In the genomic region with DNA sequence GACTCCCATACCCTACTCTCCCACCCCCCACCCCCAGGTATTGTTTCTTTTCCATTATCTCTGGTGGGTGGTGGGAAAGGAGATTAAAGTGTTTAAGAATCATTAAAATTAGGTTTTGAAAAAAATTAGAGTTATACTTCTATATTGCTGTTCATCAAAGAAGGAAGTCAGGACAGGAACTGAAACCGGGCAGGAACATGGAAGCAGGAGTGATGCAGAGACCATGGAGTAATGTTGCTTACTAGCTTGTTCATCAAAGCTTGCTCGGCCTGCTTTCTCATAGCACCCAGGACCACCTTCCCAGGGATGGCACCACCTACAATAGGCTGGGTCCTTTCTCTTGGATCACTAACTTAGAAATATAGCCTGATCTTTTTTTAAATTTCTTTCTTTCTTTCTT, we compare ENCODE assay signal across 24 mouse cellular contexts. TPM values are rescaled to one million over a fixed set of nuclear protein-coding genes. Genes with fewer than 3 reads are reported as not detected.
A peak's percentile ranks its signal among the peaks of the same experiment; 100 is the strongest.
DNase-seq lines count a peak whose midpoint lies in the region; ATAC-seq and TF ChIP-seq lines count a peak whose summit lies in the region.
"Had no signal": no experiment of that assay in that cellular context is flagged by ENCODE, and none has a peak within 500 bp of the region (broad histone marks: within the 10 kb centered on the region; RNA-seq: fewer than 3 reads in every experiment).

No protein-coding gene starts in this region.

- H3K36me3 ChIP-seq in liver, postnatal 0 days (replicated peaks; ENCODE audit: insufficient read depth, low read length): no peaks in the 10 kb centered on the region
- no peaks in the 10 kb centered on the region for H3K36me3 ChIP-seq in intestine, postnatal 0 days (ENCODE audit: control insufficient read depth, insufficient read depth)
- no peaks in the 10 kb centered on the region for H3K36me3 ChIP-seq in heart, adult 2 months (ENCODE audit: control insufficient read depth, insufficient read depth, low read length)
- H3K36me3 ChIP-seq: embryonic facial prominence, embryonic 13.5 days; embryonic facial prominence, embryonic 15.5 days; forebrain, embryonic 10.5 days; forebrain, embryonic 12.5 days had no signal

- H3K9ac ChIP-seq in liver, postnatal 0 days (replicated peaks): no peak overlapping the region
- no peak overlapping the region for H3K9ac ChIP-seq in intestine, postnatal 0 days (ENCODE audit: low read depth, low read length)
- H3K9ac ChIP-seq in heart, adult 2 months (ENCODE audit: low read depth, low read length): no peak overlapping the region
- H3K9ac ChIP-seq: embryonic facial prominence, embryonic 13.5 days; embryonic facial prominence, embryonic 15.5 days; forebrain, embryonic 12.5 days had no signal

- H3K27ac ChIP-seq in bone marrow macrophage, adult 2 months (ENCODE audit: insufficient read depth, low read depth, low read length): 0 out of 2 replicates have a peak overlapping the region, but pooled peaks have one; percentile 9
- no peak overlapping the region for H3K27ac ChIP-seq in liver, postnatal 0 days (ENCODE audit: low read depth)
- H3K27ac ChIP-seq in intestine, postnatal 0 days (ENCODE audit: low read depth, low read length): no peak overlapping the region
- no peak overlapping the region for H3K27ac ChIP-seq in heart, adult 2 months
- H3K27ac ChIP-seq: embryonic facial prominence, embryonic 13.5 days; embryonic facial prominence, embryonic 15.5 days; forebrain, embryonic 10.5 days; forebrain, embryonic 12.5 days had no signal

- 66% methylated on average over 2 of the region's 2 CpGs for WGBS in liver, postnatal 0 days (ENCODE audit: insufficient replicate concordance)
- 90% methylated on average over 2 of the region's 2 CpGs for WGBS in intestine, postnatal 0 days
- WGBS in heart, adult 2 months: 81% methylated on average over 2 of the region's 2 CpGs

- H3K9me3 ChIP-seq in liver, postnatal 0 days (ENCODE audit: low read length): no peaks in the 10 kb centered on the region
- no peaks in the 10 kb centered on the region for H3K9me3 ChIP-seq in intestine, postnatal 0 days (ENCODE audit: control insufficient read depth)
- H3K9me3 ChIP-seq: embryonic facial prominence, embryonic 13.5 days; embryonic facial prominence, embryonic 15.5 days; forebrain, embryonic 10.5 days; forebrain, embryonic 12.5 days had no signal

- TF ChIP-seq POLR2A in bone marrow macrophage, adult 2 months (IDR thresholded peaks at IDR 0.05; ENCODE audit: borderline replicate concordance, low read depth, low read length): no peak
- TF ChIP-seq POLR2A in heart, adult 2 months (IDR thresholded peaks at IDR 0.05; ENCODE audit: insufficient read depth, low read depth, low read length): no peak

- no peak for TF ChIP-seq EP300 in liver, postnatal 0 days (IDR thresholded peaks at IDR 0.05; ENCODE audit: low read depth)
- no peak for TF ChIP-seq EP300 in heart, adult 2 months (IDR thresholded peaks at IDR 0.05; ENCODE audit: insufficient read depth, low read depth, low read length)

- peaks cover 6% of the 10 kb centered on the region for H3K4me1 ChIP-seq in bone marrow macrophage, adult 2 months (ENCODE audit: control insufficient read depth, insufficient read depth, low read length)
- no peaks in the 10 kb centered on the region for H3K4me1 ChIP-seq in liver, postnatal 0 days (ENCODE audit: insufficient read depth)
- no peaks in the 10 kb centered on the region for H3K4me1 ChIP-seq in intestine, postnatal 0 days (replicated peaks; ENCODE audit: control insufficient read depth, insufficient read depth, low read length)
- no peaks in the 10 kb centered on the region for H3K4me1 ChIP-seq in heart, adult 2 months (ENCODE audit: control insufficient read depth, insufficient read depth, low read length)
- H3K4me1 ChIP-seq: embryonic facial prominence, embryonic 13.5 days; embryonic facial prominence, embryonic 15.5 days; forebrain, embryonic 10.5 days; forebrain, embryonic 12.5 days had no signal

- no peak for TF ChIP-seq CTCF in bone marrow macrophage, adult 2 months (IDR thresholded peaks at IDR 0.05; ENCODE audit: low read depth, low read length)
- no peak for TF ChIP-seq CTCF in liver, postnatal 0 days (IDR thresholded peaks at IDR 0.05; ENCODE audit: low read depth)
- no peak for TF ChIP-seq CTCF in intestine, postnatal 0 days (IDR thresholded peaks at IDR 0.05; ENCODE audit: low read depth)
- no peak for TF ChIP-seq CTCF in heart, adult 2 months (IDR thresholded peaks at IDR 0.05)

- no peak overlapping the region for H3K4me2 ChIP-seq in liver, postnatal 0 days (ENCODE audit: low read depth, low read length)
- no peak overlapping the region for H3K4me2 ChIP-seq in intestine, postnatal 0 days (replicated peaks; ENCODE audit: low read depth)
- H3K4me2 ChIP-seq: embryonic facial prominence, embryonic 13.5 days; embryonic facial prominence, embryonic 15.5 days; forebrain, embryonic 12.5 days had no signal

- DNase-seq in monocyte, adult 2 months (ENCODE audit: low read depth in 1 of 2, low spot score in 2 of 2): peak; percentile 16 to 21
- no peak for DNase-seq in liver, postnatal 0 days
- no peak for DNase-seq in heart, adult 8-10 months (ENCODE audit: low spot score)
- DNase-seq in heart, adult 2 months: no peak
- DNase-seq: adrenal gland, adult 2 months; adrenal gland, postnatal 10 days; adrenal gland, postnatal 25 days; cerebellum, adult 11-12 months; cerebellum, adult 2 months; cerebellum, adult 9-10 months; cerebellum, postnatal 10 days; cerebellum, postnatal 25 days; embryo, embryonic 11 days had no signal

- intact Hi-C loops in heart, adult 2 months (cut with DNase I): no loop called here

- no peaks in the 10 kb centered on the region for H3K27me3 ChIP-seq in liver, postnatal 0 days (ENCODE audit: insufficient read depth, low read length)
- H3K27me3 ChIP-seq in intestine, postnatal 0 days (replicated peaks; ENCODE audit: control insufficient read depth, insufficient read depth, low read length): no peaks in the 10 kb centered on the region
- H3K27me3 ChIP-seq in heart, adult 2 months (ENCODE audit: control insufficient read depth, insufficient read depth, low read length): no peaks in the 10 kb centered on the region
- H3K27me3 ChIP-seq: embryonic facial prominence, embryonic 13.5 days; embryonic facial prominence, embryonic 15.5 days; forebrain, embryonic 12.5 days had no signal

- H3K4me3 ChIP-seq in bone marrow macrophage, adult 2 months (ENCODE audit: insufficient read depth, low read length): no peak overlapping the region
- H3K4me3 ChIP-seq in liver, postnatal 0 days (ENCODE audit: low read depth, low read length): no peak overlapping the region
- no peak overlapping the region for H3K4me3 ChIP-seq in intestine, postnatal 0 days (ENCODE audit: low read depth, low read length)
- H3K4me3 ChIP-seq in heart, adult 2 months: no peak overlapping the region
- H3K4me3 ChIP-seq: embryonic facial prominence, embryonic 13.5 days; embryonic facial prominence, embryonic 15.5 days; erythroblast, embryonic 14.5 days; forebrain, embryonic 10.5 days; forebrain, embryonic 12.5 days had no signal

- 0 out of 2 replicates have a peak, but pooled peaks have one; percentile 58 for ATAC-seq in common myeloid progenitor, adult 5-6 weeks (replicated peaks; ENCODE audit: low read depth, poor library complexity, severe bottlenecking)
- ATAC-seq in megakaryocyte, adult 5-6 weeks (ENCODE audit: poor library complexity, severe bottlenecking): peak; percentile 92
- ATAC-seq in liver, postnatal 0 days: no peak
- no peak for ATAC-seq in intestine, postnatal 0 days
- ATAC-seq: forebrain, embryonic 14.5 days; forebrain, embryonic 16.5 days had no signal

- no peaks in the 10 kb centered on the region for H3K79me2 ChIP-seq in heart, adult 2 months (replicated peaks; ENCODE audit: control insufficient read depth, insufficient read depth, low read length)

RNA-seq across cellular contexts. Expression of a gene that starts 10.0 kb away (rescaled TPM):
- 13.2 and 13.6 TPM in 2 replicates for polyA plus RNA-seq in bone marrow macrophage, adult 2 months (2012; ENCODE audit: insufficient read depth, insufficient read length, missing spikeins)
- total RNA-seq in common myeloid progenitor, adult 5-6 weeks (2017): 23.8 and 26.9 TPM in 2 replicates
- 23.6 and 24.0 TPM in 2 replicates for total RNA-seq in megakaryocyte, adult 5-6 weeks (2015)
- total RNA-seq in megakaryocyte, adult 5-6 weeks (2017): 24.4 and 27.3 TPM in 2 replicates
- polyA plus RNA-seq in liver, postnatal 0 days (2015; fragmentation: Nextera tagmentation; extraction: Ambion mirVana): 14.8 and 16.0 TPM in 2 replicates
- 28.3 and 29.8 TPM in 2 replicates for polyA plus RNA-seq in intestine, postnatal 0 days (2015; fragmentation: Nextera tagmentation; extraction: Ambion mirVana)
- total RNA-seq in heart, adult 8-10 months (2022): 1 to 10 TPM; 7.8 to 10.0 (median 8.8) TPM
- total RNA-seq in heart, adult 2 months (2021): 1 to 10 TPM; 7.2 to 7.8 TPM
- 5.6 and 5.7 TPM in 2 replicates for polyA plus RNA-seq in heart, adult 2 months (2012; rRNA removed)

RNA-seq across cellular contexts. Expression of a gene that starts 16.9 kb away (rescaled TPM):
- polyA plus RNA-seq in bone marrow macrophage, adult 2 months (2012; ENCODE audit: insufficient read depth, insufficient read length, missing spikeins): 56.0 and 72.5 TPM in 2 replicates
- total RNA-seq in common myeloid progenitor, adult 5-6 weeks (2017): 143 and 170 TPM in 2 replicates
- 68.7 and 69.5 TPM in 2 replicates for total RNA-seq in megakaryocyte, adult 5-6 weeks (2015)
- 83.5 and 92.3 TPM in 2 replicates for total RNA-seq in megakaryocyte, adult 5-6 weeks (2017)
- polyA plus RNA-seq in liver, postnatal 0 days (2015; fragmentation: Nextera tagmentation; extraction: Ambion mirVana): 70.3 and 70.6 TPM in 2 replicates
- 127 and 129 TPM in 2 replicates for polyA plus RNA-seq in intestine, postnatal 0 days (2015; fragmentation: Nextera tagmentation; extraction: Ambion mirVana)
- total RNA-seq in heart, adult 8-10 months (2022): 100 to 1,000 TPM; 139 to 161 (median 149) TPM
- total RNA-seq in heart, adult 2 months (2021): 100 to 1,000 TPM; 123 to 147 TPM
- polyA plus RNA-seq in heart, adult 2 months (2012; rRNA removed): 86.0 and 94.9 TPM in 2 replicates

Comparison
In these comparisons a context has a peak if more than half of its experiments do, and no peak if none do; other contexts are left out.
1. ATAC-seq: peak in common myeloid progenitor, adult 5-6 weeks (single experiment) and megakaryocyte, adult 5-6 weeks (single experiment); none in liver, postnatal 0 days (single experiment) and intestine, postnatal 0 days (single experiment).
2. DNase-seq: peak in monocyte, adult 2 months (2 of 2); none in liver, postnatal 0 days (single experiment), heart, adult 8-10 months (single experiment) and heart, adult 2 months (0 of 2).